Mouse (Mus musculus) intestine, embryonic 15.5 days (tissue): ENCODE results near the gene 2200002D01Rik. TPM values are rescaled to one million over a fixed set of nuclear protein-coding genes. Genes with fewer than 3 reads are reported as not detected.

Experiments
- ATAC-seq: fragments of 200-750 bp; cut with Nextera tagmentation; 2 replicates; pipeline ENCODE4 v1.8.0; 2017; ENCODE audit warnings: moderate TSS enrichment, moderate library complexity
- H3K27ac ChIP-seq: fragments of 300-500 bp; sonication (generic); 2 replicates; pipeline ENCODE4 v1.5.1; 2015; ENCODE audit warnings: mild to moderate bottlenecking, inconsistent platforms
- H3K27me3 ChIP-seq: fragments of 300-500 bp; sonication (generic); replicated peaks from 2 replicates; pipeline ENCODE4 v1.6.1; 2015; ENCODE audit warnings: inconsistent platforms
- H3K36me3 ChIP-seq: fragments of 300-500 bp; sonication (generic); 2 replicates; pipeline ENCODE4 v1.6.1; 2015; ENCODE audit warnings: inconsistent platforms
- H3K4me1 ChIP-seq: fragments of 300-500 bp; sonication (generic); replicated peaks from 2 replicates; pipeline ENCODE4 v1.6.1; 2015; ENCODE audit warnings: inconsistent platforms
- H3K4me2 ChIP-seq: fragments of 300-500 bp; sonication (generic); replicated peaks from 2 replicates; pipeline ENCODE4 v1.6.1; 2015; ENCODE audit warnings: mild to moderate bottlenecking, inconsistent platforms
- H3K4me3 ChIP-seq: fragments of 300-500 bp; sonication (generic); replicated peaks from 2 replicates; pipeline ENCODE4 v1.5.1; 2015; ENCODE audit warnings: inconsistent platforms
- H3K9ac ChIP-seq: fragments of 300-500 bp; sonication (generic); 2 replicates; pipeline ENCODE4 v1.6.1; 2015; ENCODE audit warnings: inconsistent platforms
- H3K9me3 ChIP-seq: fragments of 300-500 bp; sonication (generic); 2 replicates; pipeline ENCODE4 v1.6.1; 2016; ENCODE audit warnings: inconsistent platforms
- WGBS: fragments of 180-500 bp; shearing (Covaris S2); methylation state at CpG from one replicate; pipeline ENCODE4 v1.1.7; 2015; 5-methylcytosine and 5-hydroxymethylcytosine counted together
- polyA plus RNA-seq: library from polyadenylated mRNA; unstranded; fragments of >200 nt; fragmentation: Nextera tagmentation; extraction: Ambion mirVana; gene quantifications from 2 replicates; pipeline ENCODE4 v1.2.1, GENCODE M21; 2015

2200002D01Rik gene
- polyA plus RNA-seq, 1 experiment from 2014 or later, result 178 TPM

- 78% methylated on average over 6 of the region's 6 CpGs for WGBS
- Histone ChIP-seq H3K27me3 (no peaks in the 10 kb centered on the region), H3K9ac (no peak overlapping the region), H3K36me3 (no peaks in the 10 kb centered on the region), H3K27ac (no peak overlapping the region), H3K9me3 (no peaks in the 10 kb centered on the region), H3K4me3 (no peak overlapping the region), H3K4me2 (no peak overlapping the region), H3K4me1 (no peaks in the 10 kb centered on the region)
- ATAC-seq, result no peak
Measured at GRCm38 (mm10) chr7:29202577-29202976, 45.7 kb downstream of the 2200002D01Rik start.

Other genes with a start within 250 kb of the 2200002D01Rik start
- 0.67 and 1.00 TPM in 2 replicates for gene Ryr1, start 123.3 kb downstream of the 2200002D01Rik start, polyA plus RNA-seq
- 0.44 and 0.62 TPM in 2 replicates for gene Rasgrp4, start 113.6 kb downstream of the 2200002D01Rik start, polyA plus RNA-seq
- 48.7 and 49.3 TPM in 2 replicates for gene Fam98c, start 92.2 kb downstream of the 2200002D01Rik start, polyA plus RNA-seq
- 0.49 and 0.76 TPM in 2 replicates for gene Ggn, start 78.3 kb downstream of the 2200002D01Rik start, polyA plus RNA-seq
- 1.4 and 2.0 TPM in 2 replicates for gene Spred3, start 78.1 kb downstream of the 2200002D01Rik start, polyA plus RNA-seq
- 244 and 249 TPM in 2 replicates for gene Psmd8, start 67.8 kb downstream of the 2200002D01Rik start, polyA plus RNA-seq
- gene Catsperg1, start 34.4 kb downstream of the 2200002D01Rik start, polyA plus RNA-seq, result 0.81 and 0.99 TPM in 2 replicates
- gene Kcnk6, start 16.0 kb downstream of the 2200002D01Rik start, polyA plus RNA-seq, result 1.9 and 2.2 TPM in 2 replicates
- gene Yif1b, start 10.1 kb downstream of the 2200002D01Rik start, polyA plus RNA-seq, result 77.7 and 86.6 TPM in 2 replicates
- gene Spint2, start 33.4 kb upstream of the 2200002D01Rik start, polyA plus RNA-seq, result 633 and 716 TPM in 2 replicates
- 44.3 and 50.7 TPM in 2 replicates for gene Ppp1r14a, start 40.8 kb upstream of the 2200002D01Rik start, polyA plus RNA-seq
- gene Dpf1, start 55.5 kb upstream of the 2200002D01Rik start, polyA plus RNA-seq, result 6.7 and 6.8 TPM in 2 replicates